Mouse (Mus musculus): ENCODE results near the gene Trh. TPM values are rescaled to one million over a fixed set of nuclear protein-coding genes. Genes with fewer than 3 reads are reported as not detected.

The Trh gene
- not detected in 2 replicates for polyA plus RNA-seq (2012; rRNA removed)

GRCm38 (mm10) chr6:92244591-92244990 is at the start of gene Trh:
Gene Trh, minus strand, starts transcription at chr6:92244650.
- Histone ChIP-seq H3K4me1 (ENCODE audit: control insufficient read depth, insufficient read depth, insufficient read length, low read length) (no peaks in the 10 kb centered on the region), H3K27me3 (ENCODE audit: control insufficient read depth, insufficient read depth, low read length) (peaks cover 4% of the 10 kb centered on the region; the same call in 1 of the 2 replicates), H3K4me3 (ENCODE audit: low read depth, low read length) (no peak within 1 kb of the TSS), H3K36me3 (ENCODE audit: control insufficient read depth, insufficient read depth, low read length) (no peaks in the 10 kb centered on the region), H3K27ac (ENCODE audit: insufficient read depth, low read depth, low read length) (no peak within 1 kb of the TSS)
- WGBS = 1% methylated on average over 31 of the region's 31 CpGs
- TF ChIP-seq CTCF (IDR thresholded peaks at IDR 0.05; ENCODE audit: extremely low read depth, insufficient read length, insufficient replicate concordance, low read depth, low read length) = no peak

GRCm38 (mm10) chr6:92290826-92291225 is 46.4 kb upstream of the Trh start:
- Histone ChIP-seq H3K4me3 (ENCODE audit: low read depth, low read length) (no peak overlapping the region), H3K27ac (ENCODE audit: insufficient read depth, low read depth, low read length) (no peak overlapping the region), H3K4me1 (ENCODE audit: control insufficient read depth, insufficient read depth, insufficient read length, low read length) (no peaks in the 10 kb centered on the region), H3K27me3 (ENCODE audit: control insufficient read depth, insufficient read depth, low read length) (no peaks in the 10 kb centered on the region), H3K36me3 (ENCODE audit: control insufficient read depth, insufficient read depth, low read length) (no peaks in the 10 kb centered on the region)
- TF ChIP-seq CTCF (IDR thresholded peaks at IDR 0.05; ENCODE audit: extremely low read depth, insufficient read length, insufficient replicate concordance, low read depth, low read length) (no peak), POLR2A (IDR thresholded peaks at IDR 0.05; ENCODE audit: low read depth, low read length) (no peak)
- 44% methylated on average over 3 of the region's 3 CpGs for WGBS

- 37% methylated on average over 4 of the region's 4 CpGs for WGBS
- Histone ChIP-seq H3K4me3 (ENCODE audit: low read depth, low read length) (no peak overlapping the region), H3K36me3 (ENCODE audit: control insufficient read depth, insufficient read depth, low read length) (no peaks in the 10 kb centered on the region), H3K27me3 (ENCODE audit: control insufficient read depth, insufficient read depth, low read length) (no peaks in the 10 kb centered on the region), H3K4me1 (ENCODE audit: control insufficient read depth, insufficient read depth, insufficient read length, low read length) (peaks cover 2% of the 10 kb centered on the region; the same call in 1 of the 2 replicates), H3K27ac (ENCODE audit: insufficient read depth, low read depth, low read length) (no peak overlapping the region)
- TF ChIP-seq POLR2A (IDR thresholded peaks at IDR 0.05; ENCODE audit: low read depth, low read length) (no peak), CTCF (IDR thresholded peaks at IDR 0.05; ENCODE audit: extremely low read depth, insufficient read length, insufficient replicate concordance, low read depth, low read length) (no peak)
Observed at GRCm38 (mm10) chr6:92286889-92287288, 42.4 kb upstream of the Trh start.

GRCm38 (mm10) chr6:92286258-92286888 is 41.9 kb upstream of the Trh start:
- Histone ChIP-seq H3K4me3 (ENCODE audit: low read depth, low read length) (no peak overlapping the region), H3K27ac (ENCODE audit: insufficient read depth, low read depth, low read length) (no peak overlapping the region), H3K36me3 (ENCODE audit: control insufficient read depth, insufficient read depth, low read length) (no peaks in the 10 kb centered on the region), H3K4me1 (ENCODE audit: control insufficient read depth, insufficient read depth, insufficient read length, low read length) (peaks cover 2% of the 10 kb centered on the region; the same call in 1 of the 2 replicates), H3K27me3 (ENCODE audit: control insufficient read depth, insufficient read depth, low read length) (no peaks in the 10 kb centered on the region)
- TF ChIP-seq POLR2A (IDR thresholded peaks at IDR 0.05; ENCODE audit: low read depth, low read length) = no peak
- 27% methylated on average over 4 of the region's 4 CpGs for WGBS

GRCm38 (mm10) chr6:92285559-92285958 is 41.1 kb upstream of the Trh start:
- H3K36me3 ChIP-seq (ENCODE audit: control insufficient read depth, insufficient read depth, low read length) = no peaks in the 10 kb centered on the region
- TF ChIP-seq CTCF (IDR thresholded peaks at IDR 0.05; ENCODE audit: extremely low read depth, insufficient read length, insufficient replicate concordance, low read depth, low read length) = no peak
- no peak for TF ChIP-seq POLR2A (IDR thresholded peaks at IDR 0.05; ENCODE audit: low read depth, low read length)
- H3K4me1 ChIP-seq (ENCODE audit: control insufficient read depth, insufficient read depth, insufficient read length, low read length) = peaks cover 2% of the 10 kb centered on the region; the same call in 1 of the 2 replicates
- 51% methylated on average over 4 of the region's 4 CpGs for WGBS
- H3K4me3 ChIP-seq (ENCODE audit: low read depth, low read length) = no peak overlapping the region
- H3K27me3 ChIP-seq (ENCODE audit: control insufficient read depth, insufficient read depth, low read length) = no peaks in the 10 kb centered on the region
- no peak overlapping the region for H3K27ac ChIP-seq (ENCODE audit: insufficient read depth, low read depth, low read length)

GRCm38 (mm10) chr6:92277179-92277578 is 32.7 kb upstream of the Trh start:
- WGBS = 11% methylated on average over 1 of the region's 1 CpGs
- no peak overlapping the region for H3K4me3 ChIP-seq (ENCODE audit: low read depth, low read length)
- H3K27me3 ChIP-seq (ENCODE audit: control insufficient read depth, insufficient read depth, low read length) = no peaks in the 10 kb centered on the region
- H3K27ac ChIP-seq (ENCODE audit: insufficient read depth, low read depth, low read length) = peak overlapping the region; percentile 3; the same call in 1 of the 2 replicates
- H3K4me1 ChIP-seq (ENCODE audit: control insufficient read depth, insufficient read depth, insufficient read length, low read length) = no peaks in the 10 kb centered on the region
- H3K36me3 ChIP-seq (ENCODE audit: control insufficient read depth, insufficient read depth, low read length) = no peaks in the 10 kb centered on the region
- no peak for TF ChIP-seq POLR2A (IDR thresholded peaks at IDR 0.05; ENCODE audit: low read depth, low read length)
- no peak for TF ChIP-seq CTCF (IDR thresholded peaks at IDR 0.05; ENCODE audit: extremely low read depth, insufficient read length, insufficient replicate concordance, low read depth, low read length)

- Histone ChIP-seq H3K36me3 (ENCODE audit: control insufficient read depth, insufficient read depth, low read length) (no peaks in the 10 kb centered on the region), H3K27me3 (ENCODE audit: control insufficient read depth, insufficient read depth, low read length) (no peaks in the 10 kb centered on the region), H3K4me3 (ENCODE audit: low read depth, low read length) (no peak overlapping the region), H3K4me1 (ENCODE audit: control insufficient read depth, insufficient read depth, insufficient read length, low read length) (no peaks in the 10 kb centered on the region), H3K27ac (ENCODE audit: insufficient read depth, low read depth, low read length) (no peak overlapping the region)
- WGBS = 65% methylated on average over 6 of the region's 6 CpGs
- TF ChIP-seq CTCF (IDR thresholded peaks at IDR 0.05; ENCODE audit: extremely low read depth, insufficient read length, insufficient replicate concordance, low read depth, low read length) (no peak), POLR2A (IDR thresholded peaks at IDR 0.05; ENCODE audit: low read depth, low read length) (no peak)
Observed at GRCm38 (mm10) chr6:92273652-92274322, 29.3 kb upstream of the Trh start.
